Mouse (Mus musculus) kidney, adult 2 months (tissue): ENCODE results near the gene Tas2r143. TPM values are rescaled to one million over a fixed set of nuclear protein-coding genes. Genes with fewer than 3 reads are reported as not detected.

Source experiments
- DNase-seq: peaks from one replicate; pipeline ENCODE4 v3.0.0; 2021
- H3K27ac ChIP-seq: fragments of 200-500 bp; 2 replicates; pipeline ENCODE4 v1.5.1; 2012; ENCODE audit warnings: low read depth, low read length, control low read depth, inconsistent platforms; ENCODE audit not compliant: insufficient read depth
- H3K27me3 ChIP-seq: fragments of 200-500 bp; replicated peaks from 2 replicates; pipeline ENCODE4 v1.6.1; 2012; ENCODE audit warnings: mild to moderate bottlenecking, moderate library complexity, low read length, inconsistent platforms; ENCODE audit not compliant: control insufficient read depth, insufficient read depth
- H3K36me3 ChIP-seq: fragments of 200-500 bp; 2 replicates; pipeline ENCODE4 v1.6.1; 2012; ENCODE audit warnings: mild to moderate bottlenecking, moderate library complexity, low read length, inconsistent platforms; ENCODE audit not compliant: control insufficient read depth, insufficient read depth
- H3K4me1 ChIP-seq: fragments of 200-500 bp; 2 replicates; pipeline ENCODE4 v1.6.1; 2011; ENCODE audit warnings: low read length; ENCODE audit not compliant: control insufficient read depth, insufficient read depth
- H3K4me3 ChIP-seq: fragments of 200-500 bp; 2 replicates; pipeline ENCODE4 v1.5.1; 2011; ENCODE audit warnings: mild to moderate bottlenecking, low read depth, low read length, control low read depth; ENCODE audit not compliant: insufficient read depth
- CTCF ChIP-seq: fragments of 200-500 bp; conservative IDR thresholded peaks from 2 replicates; pipeline ENCODE4 v1.5.1; 2011; ENCODE audit warnings: low read depth, mild to moderate bottlenecking, control low read depth, low read length, moderate library complexity, mixed read lengths; ENCODE audit not compliant: insufficient read depth, insufficient read length
- POLR2A ChIP-seq: fragments of 200-500 bp; IDR thresholded peaks from one replicate; pipeline ENCODE4 v1.6.1; 2011; ENCODE audit warnings: low read depth, low read length, control low read depth
- WGBS: fragments of 180-500 bp; shearing (Covaris S2); methylation state at CpG from one replicate; pipeline ENCODE4 v1.1.7; 2018; 5-methylcytosine and 5-hydroxymethylcytosine counted together
- polyA plus RNA-seq: library from polyadenylated mRNA; depleted of rRNA; stranded (reverse); fragments of >200 nt; gene quantifications from 2 replicates; pipeline ENCODE4 v1.2.3, GENCODE M21; 2012

Tas2r143 gene
- polyA plus RNA-seq, 1 experiment, result not detected

DNA sequence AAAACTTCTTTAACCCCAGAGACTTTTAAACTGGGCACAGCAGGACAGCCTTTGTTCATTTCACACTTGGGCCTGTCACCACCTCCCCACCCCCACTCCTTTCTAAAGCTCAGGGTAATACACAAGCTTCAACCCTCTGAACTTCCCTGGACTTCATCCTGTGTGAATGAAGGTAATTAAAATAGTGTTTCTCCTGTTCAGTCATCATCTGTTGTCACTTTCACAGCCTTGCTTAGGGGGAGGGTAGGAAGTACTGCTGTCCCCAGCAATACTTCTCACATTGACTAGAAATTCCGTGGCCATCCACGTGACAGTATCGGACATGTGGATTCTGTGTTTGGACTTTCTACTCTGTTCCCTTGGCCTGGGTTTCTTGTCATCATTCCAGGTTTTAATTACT lies 30.2 kb upstream of the Tas2r143 start:
- H3K27ac ChIP-seq, result no peak overlapping the region

DNA sequence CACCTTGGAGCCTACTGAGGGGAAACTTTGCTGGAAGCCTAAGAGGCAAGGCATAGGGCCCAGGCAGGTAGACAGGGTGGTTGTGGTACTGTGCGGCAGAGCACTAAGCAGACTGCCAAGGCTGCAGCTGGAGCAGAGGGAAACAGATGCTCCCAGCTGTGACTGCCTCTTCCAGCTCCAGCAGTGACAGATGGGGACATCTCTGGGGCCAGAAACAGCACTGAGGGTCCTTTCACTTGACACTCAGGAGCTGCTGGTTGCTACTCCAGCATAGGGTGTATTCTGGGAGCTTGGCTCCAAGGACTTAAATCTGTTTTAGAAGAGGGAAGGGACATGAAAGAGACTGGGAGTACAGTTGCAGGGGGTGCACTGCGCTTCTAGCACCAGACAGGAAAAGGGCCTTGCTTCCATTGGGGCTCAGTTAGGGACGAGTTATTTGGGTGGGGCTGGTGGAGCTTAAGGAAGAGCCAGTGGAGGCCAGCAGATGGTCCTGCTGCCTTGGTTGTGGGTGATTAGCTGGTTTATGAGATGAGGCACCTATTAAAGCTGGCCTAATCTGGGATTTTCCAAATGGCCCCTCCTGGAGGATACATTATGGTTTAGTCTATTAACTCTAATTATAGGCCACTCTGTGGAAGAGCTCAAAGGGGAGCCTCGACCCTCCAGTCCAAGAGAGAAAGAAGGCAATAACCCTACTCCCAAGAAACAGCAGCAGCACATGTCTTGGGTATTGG lies 29.2 kb upstream of the Tas2r143 start:
- H3K27me3 ChIP-seq, result no peaks in the 10 kb centered on the region
- H3K4me3 ChIP-seq, result no peak overlapping the region
- no peak for TF ChIP-seq POLR2A
- TF ChIP-seq CTCF, result no peak
- no peaks in the 10 kb centered on the region for H3K36me3 ChIP-seq
- peaks cover 20% of the 10 kb centered on the region for H3K4me1 ChIP-seq
- DNase-seq, result no peak
- H3K27ac ChIP-seq, result 0 out of 2 replicates have a peak overlapping the region, but pooled peaks have one; percentile 7
- WGBS, result 75% methylated on average over 4 of the region's 4 CpGs

More for the DNA sequence above, 30.2 kb upstream of the Tas2r143 start:
- no peak overlapping the region for H3K4me3 ChIP-seq
- TF ChIP-seq POLR2A (no peak), CTCF (no peak)
- H3K27me3 ChIP-seq, result no peaks in the 10 kb centered on the region
- WGBS, result 37% methylated on average over 3 of the region's 3 CpGs
- H3K4me1 ChIP-seq, result peaks cover 20% of the 10 kb centered on the region
- no peaks in the 10 kb centered on the region for H3K36me3 ChIP-seq
- peak; percentile 87 for DNase-seq

DNA sequence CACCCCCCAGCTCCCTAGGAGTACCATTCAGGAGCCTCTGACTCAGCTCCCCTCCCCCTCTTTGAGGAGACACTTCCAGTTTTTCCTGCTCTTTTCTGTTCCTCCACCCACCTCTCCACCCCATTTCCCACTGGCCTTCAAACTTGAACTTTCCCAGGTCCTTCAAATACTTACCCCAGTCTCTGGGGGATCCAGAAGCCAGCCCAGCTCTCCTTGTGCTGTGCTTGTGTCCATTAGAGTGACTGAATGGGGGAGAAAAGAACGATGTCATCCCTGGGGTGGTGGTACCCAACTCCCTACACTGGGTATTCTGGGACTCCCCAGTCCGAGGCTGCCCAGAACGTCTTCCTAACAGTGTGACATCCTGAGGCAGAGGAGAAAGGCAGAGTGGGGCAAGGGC lies 28.0 kb upstream of the Tas2r143 start:
- WGBS, result 45% methylated on average over 3 of the region's 3 CpGs
- DNase-seq, result no peak

DNA sequence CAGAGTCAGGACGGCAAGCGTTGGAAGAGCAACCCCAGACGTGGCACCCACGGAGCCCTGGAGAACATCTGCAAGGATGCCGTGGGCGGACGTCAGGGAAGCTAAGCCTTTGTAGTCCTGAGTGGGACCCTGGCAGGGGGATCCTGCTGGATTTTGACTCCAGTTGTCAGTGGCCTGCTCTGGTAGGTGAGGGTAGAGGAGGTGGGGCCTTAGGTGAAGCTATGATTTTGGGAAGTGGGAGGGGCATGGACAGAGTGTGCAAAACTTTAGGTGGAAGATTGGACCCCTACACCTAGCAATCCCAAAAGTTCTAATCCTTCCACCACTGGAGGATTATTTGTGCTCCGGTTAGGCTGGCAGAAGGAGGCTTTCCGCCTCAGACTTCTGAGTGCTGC lies 27.6 kb upstream of the Tas2r143 start:
- no peak for TF ChIP-seq POLR2A
- no peak for TF ChIP-seq CTCF
- no peaks in the 10 kb centered on the region for H3K36me3 ChIP-seq
- H3K4me3 ChIP-seq, result peak overlapping the region; percentile 76
- no peaks in the 10 kb centered on the region for H3K27me3 ChIP-seq
- no peak overlapping the region for H3K27ac ChIP-seq
- 43% methylated on average over 9 of the region's 9 CpGs for WGBS
- H3K4me1 ChIP-seq, result peaks cover 20% of the 10 kb centered on the region
- DNase-seq, result no peak

More for the DNA sequence above, 28.0 kb upstream of the Tas2r143 start:
- Histone ChIP-seq H3K36me3 (no peaks in the 10 kb centered on the region), H3K27me3 (no peaks in the 10 kb centered on the region), H3K27ac (no peak overlapping the region), H3K4me1 (peaks cover 20% of the 10 kb centered on the region), H3K4me3 (peak overlapping the region; percentile 76; the same call in 1 of the 2 replicates)
- no peak for TF ChIP-seq POLR2A
- TF ChIP-seq CTCF, result no peak

DNA sequence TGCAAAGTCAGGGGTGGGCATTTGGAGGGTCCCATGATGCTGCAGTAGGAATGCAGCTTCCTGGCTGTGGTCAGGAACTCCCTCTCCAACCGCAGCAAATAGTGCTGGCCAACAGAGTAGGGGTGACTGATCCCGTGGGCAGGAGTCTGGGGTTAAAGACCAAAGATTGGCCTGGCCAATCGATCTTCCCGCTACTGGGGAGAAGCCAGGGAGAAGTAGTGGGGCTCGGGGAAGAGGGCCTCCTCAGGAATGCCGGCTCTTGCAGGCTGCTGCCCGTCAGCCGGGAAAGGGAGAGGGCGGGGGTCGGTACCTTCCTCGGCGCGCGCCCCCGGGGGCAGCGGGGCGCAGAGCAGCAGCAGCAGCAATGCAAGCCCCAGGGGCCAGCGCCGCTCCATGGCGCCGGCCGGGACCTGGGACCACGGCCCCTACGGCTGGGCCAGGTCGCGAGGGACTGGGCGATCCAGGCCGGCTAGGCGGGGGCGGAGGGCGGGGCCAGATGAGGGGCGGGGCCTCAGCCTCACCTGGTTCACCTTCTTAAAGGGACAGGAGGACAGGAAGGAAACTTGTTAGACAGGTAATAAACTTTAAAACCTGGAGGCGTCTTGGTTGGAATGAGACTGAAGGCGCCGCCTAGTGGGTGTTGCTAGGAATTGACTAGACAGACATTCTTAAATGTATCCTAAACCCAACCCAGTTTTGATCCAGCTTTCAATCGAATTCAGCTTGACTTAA lies 27.1 kb upstream of the Tas2r143 start, which contains the start of gene Epha1:
Epha1 (minus strand) TSS at position 453 of the 732 bp plus-strand sequence.
- 0 out of 2 replicates have a peak within 1 kb of the TSS, but pooled peaks have one; percentile 33 for H3K27ac ChIP-seq
- peak; percentile 86 for DNase-seq
- TF ChIP-seq POLR2A (no peak), CTCF (no peak; the same call in 1 of the 2 replicates)
- peaks cover 20% of the 10 kb centered on the region for H3K4me1 ChIP-seq
- no peaks in the 10 kb centered on the region for H3K27me3 ChIP-seq
- peak within 1 kb of the TSS; percentile 76 for H3K4me3 ChIP-seq
- WGBS, result 2% methylated on average over 36 of the region's 36 CpGs
- H3K36me3 ChIP-seq, result no peaks in the 10 kb centered on the region

DNA sequence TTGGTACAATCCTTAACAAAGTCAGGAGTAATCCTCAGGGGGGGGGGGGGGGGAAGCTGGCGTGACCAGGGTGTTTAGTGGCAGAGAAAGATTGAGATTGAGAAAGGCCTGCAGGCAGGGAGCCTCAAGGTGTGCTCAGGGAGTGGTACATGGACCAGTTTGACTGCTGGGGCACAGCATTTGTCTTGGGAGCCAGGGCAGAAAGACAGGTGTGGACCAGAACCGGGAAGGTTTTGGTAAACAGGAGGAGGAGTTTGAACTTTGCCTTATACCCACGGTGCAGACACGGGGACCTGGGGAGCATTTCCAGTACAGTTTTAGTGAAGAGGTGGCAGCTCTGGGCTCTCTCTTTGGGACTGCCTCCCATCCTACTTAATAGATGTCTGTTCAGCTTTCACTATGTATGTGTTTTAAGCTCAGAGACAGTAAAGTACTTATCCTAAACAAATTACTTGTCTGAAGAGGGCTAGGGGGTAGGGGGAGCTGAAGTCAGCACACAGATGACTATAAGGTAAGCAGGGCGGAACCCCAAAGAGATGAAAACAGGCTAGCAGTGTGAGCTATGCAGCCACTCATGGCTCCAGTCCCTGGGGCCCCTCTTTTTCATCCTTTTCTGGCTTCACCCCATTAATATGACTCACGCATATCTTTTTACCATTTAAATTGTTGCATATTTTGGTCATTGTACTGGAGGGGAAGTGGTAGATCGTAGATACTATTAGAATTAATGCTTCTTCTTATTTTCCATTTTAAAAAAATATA lies 26.2 kb upstream of the Tas2r143 start:
- whole genome bisulfite sequencing, result 43% methylated on average over 7 of the region's 7 CpGs
- Histone ChIP-seq H3K27me3 (no peaks in the 10 kb centered on the region), H3K4me1 (peaks cover 20% of the 10 kb centered on the region), H3K4me3 (peak overlapping the region; percentile 22; the same call in 1 of the 2 replicates), H3K36me3 (no peaks in the 10 kb centered on the region), H3K27ac (no peak overlapping the region)
- peak; percentile 28 for DNase-seq
- no peak for TF ChIP-seq CTCF
- no peak for TF ChIP-seq POLR2A

DNA sequence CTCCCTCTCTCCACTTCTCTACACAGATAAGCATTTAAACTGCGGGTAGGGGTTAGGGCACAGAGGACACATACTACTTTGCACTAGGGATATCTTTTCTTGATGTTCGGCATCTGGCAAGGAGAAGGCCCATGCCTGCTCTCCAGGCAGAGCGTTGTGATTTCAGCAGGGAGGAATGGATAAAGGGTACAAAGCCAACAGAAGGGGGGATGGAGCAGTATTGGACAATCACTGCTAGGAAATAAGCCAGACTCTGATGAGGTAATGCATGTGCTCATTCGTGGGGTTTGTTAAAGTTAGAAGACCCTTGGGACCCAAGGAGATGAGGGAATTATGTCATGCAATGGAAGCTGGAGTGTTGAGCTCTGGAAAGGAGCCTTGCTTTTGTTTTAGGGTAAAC lies 25.3 kb upstream of the Tas2r143 start:
- WGBS, result 85% methylated on average over 4 of the region's 4 CpGs
- Histone ChIP-seq H3K4me1 (peaks cover 19% of the 10 kb centered on the region), H3K4me3 (no peak overlapping the region), H3K27me3 (no peaks in the 10 kb centered on the region), H3K36me3 (no peaks in the 10 kb centered on the region), H3K27ac (no peak overlapping the region)
- no peak for TF ChIP-seq POLR2A
- no peak for TF ChIP-seq CTCF
- no peak for DNase-seq
